Mouse (Mus musculus) right cerebral cortex, postnatal 4 days (tissue): ENCODE data around the gene Efr3b.
"Not testable (repeated sequence)": the region's sequence is repeated elsewhere in the genome, so short reads cannot be mapped to it uniquely, and the experiment has no call there.

Experiments
- DNase-seq: peaks from one replicate; pipeline ENCODE4 v3.0.0-alpha.2; 2022

Efr3b gene

GRCm38 (mm10) chr12:4029064-4029463 is 9.7 kb downstream of the Efr3b start:
- DNase-seq: no peak

DNA sequence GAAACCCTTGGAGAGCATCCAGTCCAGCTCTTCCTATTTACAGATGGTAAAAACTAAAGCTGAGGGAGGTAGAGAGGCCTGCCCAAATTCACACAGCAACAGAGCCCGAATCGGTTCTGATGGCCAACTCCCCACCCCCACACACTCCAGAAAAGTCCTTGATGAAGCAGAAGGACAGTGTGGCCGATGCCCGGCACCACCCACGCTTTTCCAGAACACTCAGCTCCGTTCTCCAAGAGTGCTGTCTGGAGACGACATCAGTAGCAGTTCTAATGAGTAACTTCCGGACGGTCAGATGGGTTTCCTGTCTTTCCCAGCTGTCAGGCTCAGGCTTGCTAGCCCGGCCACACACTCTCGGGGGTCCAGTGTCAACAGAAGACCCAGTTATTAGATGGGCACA is 10.2 kb downstream of the Efr3b start:
- no peak for DNase-seq

DNA sequence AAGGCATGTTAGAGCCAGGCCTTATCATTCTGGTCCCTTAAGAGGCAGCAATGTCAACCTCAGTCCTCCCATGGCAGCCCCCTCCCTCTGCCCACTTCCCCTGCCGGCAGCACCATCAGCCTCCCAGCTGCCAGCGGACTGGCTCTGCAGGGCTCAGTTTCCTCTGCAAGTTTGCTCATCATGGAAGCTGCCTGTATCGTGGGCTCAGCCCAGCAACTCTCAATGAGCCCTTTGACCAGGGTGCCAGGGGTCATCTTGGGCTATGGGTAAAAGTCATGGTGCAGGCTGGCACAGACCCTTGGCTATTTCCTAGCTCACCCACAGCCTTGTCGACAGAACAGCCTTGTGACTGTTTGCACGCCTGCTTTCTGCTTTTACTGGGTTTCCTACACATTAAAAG is 14.4 kb downstream of the Efr3b start:
- no peak for DNase-seq

DNA sequence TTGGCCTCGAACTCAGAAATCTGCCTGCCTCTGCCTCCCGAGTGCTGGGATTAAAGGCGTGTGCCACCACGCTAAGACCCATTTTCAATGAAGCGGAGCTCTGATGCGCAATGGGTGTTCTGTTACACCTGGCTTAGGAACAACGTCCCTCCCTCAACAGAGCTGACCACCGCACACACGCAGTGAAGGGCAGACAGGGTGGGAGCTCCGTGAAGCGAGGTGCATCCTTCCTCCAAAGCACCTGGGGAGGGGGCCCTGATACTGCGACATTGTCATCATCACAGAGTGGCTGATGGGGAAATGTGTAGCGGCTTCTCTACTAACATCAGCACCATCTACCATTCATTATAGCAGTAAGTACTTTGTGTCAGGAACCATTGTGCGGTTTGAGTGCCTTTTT is 15.2 kb downstream of the Efr3b start:
- no peak for DNase-seq

GRCm38 (mm10) chr12:4022845-4023244 is 15.9 kb downstream of the Efr3b start:
- DNase-seq: peak; percentile 51

DNA sequence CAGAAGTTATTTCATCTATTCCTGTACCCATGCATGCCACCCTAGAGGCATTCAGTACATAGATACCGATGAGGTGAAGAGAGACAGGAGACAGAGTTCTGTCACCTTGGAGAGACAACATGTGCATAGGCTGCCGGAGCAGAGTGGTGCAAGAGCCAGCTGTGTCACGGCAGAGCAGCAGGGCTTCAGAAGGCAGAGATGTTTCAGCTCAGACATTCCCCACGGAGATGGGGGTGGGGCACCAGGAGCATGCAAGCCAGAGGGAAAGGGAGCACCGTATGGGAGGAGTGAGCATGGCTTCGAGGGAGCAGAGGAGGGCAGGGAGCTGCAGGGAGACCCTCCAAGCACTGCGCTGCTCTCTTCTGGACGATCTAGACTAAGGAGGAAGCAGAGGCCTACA is 18.2 kb downstream of the Efr3b start:
- no peak for DNase-seq

DNA sequence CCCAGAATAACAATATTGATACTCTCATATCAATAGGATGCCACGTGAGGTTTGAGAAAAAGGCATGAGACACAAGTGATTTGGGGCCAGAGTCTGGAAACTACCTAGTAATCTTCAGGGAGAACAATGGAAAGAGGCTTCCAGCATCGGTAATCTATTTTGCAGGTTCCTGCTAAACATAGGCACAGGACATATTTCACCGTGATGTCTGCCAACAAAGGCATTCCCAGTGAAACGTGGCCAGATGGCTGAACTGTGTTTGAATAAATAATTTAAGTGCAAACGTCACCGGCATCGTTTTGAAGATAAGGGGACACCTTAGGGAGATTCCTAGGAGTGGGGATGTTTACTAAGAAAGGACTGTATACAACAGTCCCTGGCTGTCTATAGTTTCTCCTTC is 22.4 kb downstream of the Efr3b start:
- no peak for DNase-seq

DNA sequence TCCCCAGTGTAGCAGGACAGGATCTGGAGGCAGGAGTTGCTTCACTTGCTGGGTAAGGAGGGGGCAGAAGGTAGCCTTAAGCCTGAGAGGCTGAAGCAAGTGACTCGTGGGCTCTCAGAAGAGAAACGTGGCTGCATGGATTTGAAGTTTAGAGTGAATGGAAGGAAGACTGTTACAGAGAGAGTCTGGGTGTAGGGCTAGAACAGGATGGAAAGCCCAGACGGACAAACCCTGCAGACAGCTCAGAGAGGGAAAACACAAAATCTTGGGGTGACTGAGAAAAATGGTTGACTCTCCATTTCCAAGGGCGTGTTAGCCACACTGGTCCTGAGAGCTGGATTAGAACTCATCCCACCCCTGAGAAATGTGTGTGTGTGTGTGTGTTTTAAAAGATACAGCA is 23.0 kb downstream of the Efr3b start:
- no peak for DNase-seq

GRCm38 (mm10) chr12:4015255-4015654 is 23.5 kb downstream of the Efr3b start:
- no peak for DNase-seq

DNA sequence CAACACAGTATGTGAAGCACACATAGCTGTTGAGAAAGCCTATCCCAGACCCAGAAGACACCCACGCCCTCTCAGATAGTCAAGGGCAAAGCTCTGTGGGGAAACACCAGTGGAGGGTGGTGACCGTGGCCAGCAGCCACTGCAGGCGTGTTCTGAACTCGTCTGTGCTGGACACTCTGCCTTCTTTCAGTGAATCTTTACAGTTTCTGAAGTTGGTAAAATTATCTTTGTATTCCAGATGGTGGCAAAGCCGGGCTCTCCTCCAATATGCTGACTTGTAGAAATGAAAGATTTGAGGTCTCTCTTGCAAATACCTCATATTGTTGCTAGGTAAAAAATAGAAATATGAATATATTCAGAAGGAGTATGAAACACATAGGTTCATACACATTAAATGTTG is 27.0 kb downstream of the Efr3b start:
- peak; percentile 35 for DNase-seq

DNA sequence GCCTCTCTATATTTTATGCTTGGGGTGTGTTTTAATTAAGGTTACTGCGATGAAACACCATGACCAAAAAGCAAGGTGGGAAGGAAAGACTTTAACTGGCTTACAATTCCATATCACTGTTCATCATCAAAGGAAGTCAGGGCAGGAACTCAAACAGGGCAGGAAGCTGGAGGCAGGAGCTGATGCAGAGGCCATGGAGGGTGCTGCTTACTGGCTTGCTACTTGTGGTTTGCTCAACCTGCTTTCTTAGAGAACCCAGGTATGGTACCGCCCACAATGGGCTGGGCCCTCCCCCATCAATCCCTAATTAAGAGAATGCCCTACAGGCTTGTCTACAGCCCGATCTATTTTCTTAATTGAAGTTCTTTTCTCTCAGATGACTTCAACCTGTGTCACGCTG is 27.4 kb downstream of the Efr3b start:
- DNase-seq: no peak

DNA sequence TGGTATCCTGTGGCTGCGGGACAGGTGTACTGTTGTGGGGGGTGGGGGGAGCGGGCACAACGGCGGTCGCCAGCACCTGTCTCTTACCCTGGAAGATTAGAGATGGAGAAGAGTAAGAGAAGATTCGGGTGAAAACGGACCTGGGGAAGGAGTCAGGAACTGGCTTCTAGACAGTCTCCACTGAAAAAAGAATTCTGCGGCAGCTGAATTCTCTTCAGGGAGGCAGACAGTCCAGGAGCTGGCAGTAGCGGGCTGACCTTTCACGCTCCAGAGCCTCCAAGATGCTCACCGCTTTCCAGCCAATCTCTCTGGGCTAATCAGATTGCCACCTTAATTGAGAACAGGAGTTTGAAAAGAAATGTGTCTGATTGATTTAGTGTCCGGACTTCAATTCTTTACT is 30.0 kb downstream of the Efr3b start:
- DNase-seq: no peak

DNA sequence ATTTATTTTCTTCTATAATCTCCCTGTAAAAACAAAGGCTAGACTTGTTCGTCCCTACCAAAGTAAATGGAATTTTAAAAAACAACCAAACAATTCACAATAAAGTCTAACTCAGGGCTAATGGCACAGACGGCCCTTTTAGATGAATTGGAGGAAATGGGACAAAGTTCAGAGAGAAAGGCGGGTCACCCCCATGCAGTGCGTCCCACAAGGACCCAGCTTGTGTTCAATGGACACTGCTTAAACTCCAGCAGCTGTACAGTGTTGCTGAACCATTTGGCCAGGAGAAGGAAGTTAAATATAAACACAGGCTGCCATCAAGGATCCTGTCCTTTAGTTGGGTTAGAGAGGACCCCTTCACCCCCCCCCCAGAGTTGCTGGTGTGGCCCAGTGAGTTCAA is 30.9 kb downstream of the Efr3b start:
- DNase-seq: no peak

DNA sequence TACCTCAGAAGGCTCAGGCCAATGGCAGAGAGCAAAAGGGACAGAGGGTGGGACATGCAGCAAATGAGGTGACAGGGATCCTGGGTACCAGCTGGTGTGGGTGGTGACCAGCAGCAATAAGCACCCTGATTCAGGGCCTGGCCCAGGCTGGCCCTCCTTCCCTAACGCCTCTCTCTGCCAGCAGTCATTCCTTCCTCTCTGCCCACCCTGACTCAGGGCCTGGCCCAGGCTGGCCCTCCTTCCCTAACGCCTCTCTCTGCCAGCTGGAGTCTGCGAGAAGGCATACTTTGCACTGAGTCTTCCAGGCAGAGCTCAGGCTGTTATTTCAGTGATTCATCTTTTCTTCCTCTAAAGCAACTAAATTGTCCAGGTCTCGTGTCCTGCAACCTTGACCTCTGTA is 31.5 kb downstream of the Efr3b start:
- DNase-seq: no peak

DNA sequence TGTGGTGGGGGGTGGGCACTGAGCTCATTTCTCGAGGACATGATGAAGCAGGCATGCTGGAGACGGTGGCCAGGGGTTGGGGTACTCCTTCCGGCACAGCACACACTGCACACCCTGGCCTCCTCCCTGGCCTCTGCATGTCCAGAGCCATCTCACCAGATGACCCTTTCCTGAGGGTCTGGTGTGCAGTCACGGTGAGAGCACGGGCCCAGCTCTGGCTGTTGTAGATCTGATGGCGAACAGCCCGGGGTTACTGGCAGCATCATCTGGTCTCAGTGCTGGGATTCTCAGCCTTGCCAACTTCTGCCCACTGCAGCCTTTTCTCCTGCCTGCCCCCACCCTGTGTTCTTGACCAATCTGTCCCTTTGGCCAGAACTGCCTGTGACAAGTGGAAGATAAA is 32.6 kb downstream of the Efr3b start:
- DNase-seq: no peak

DNA sequence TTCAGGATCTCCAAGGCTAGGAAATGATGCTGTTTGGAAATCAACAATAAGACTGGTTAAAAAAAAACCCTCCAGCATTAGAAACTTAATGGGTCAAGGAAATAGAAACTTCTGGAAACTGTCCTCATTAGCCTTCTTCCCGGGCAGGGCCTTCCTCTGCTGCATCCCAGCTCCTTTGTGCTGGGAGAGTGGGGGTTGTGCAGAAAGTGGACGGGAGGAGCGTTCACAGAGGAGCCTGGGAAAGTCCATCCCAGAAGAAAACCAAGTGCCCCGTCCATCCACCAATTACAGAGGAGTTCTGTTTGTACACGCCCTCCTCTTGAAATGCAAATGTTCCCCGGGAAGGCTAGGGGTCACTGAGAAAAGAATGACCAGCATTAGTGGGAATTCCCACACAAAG is 34.1 kb downstream of the Efr3b start:
- DNase-seq: no peak

- DNase-seq: no peak
These were observed 38.3 kb downstream of the Efr3b start for GRCm38 (mm10) chr12:4000406-4000805.

DNA sequence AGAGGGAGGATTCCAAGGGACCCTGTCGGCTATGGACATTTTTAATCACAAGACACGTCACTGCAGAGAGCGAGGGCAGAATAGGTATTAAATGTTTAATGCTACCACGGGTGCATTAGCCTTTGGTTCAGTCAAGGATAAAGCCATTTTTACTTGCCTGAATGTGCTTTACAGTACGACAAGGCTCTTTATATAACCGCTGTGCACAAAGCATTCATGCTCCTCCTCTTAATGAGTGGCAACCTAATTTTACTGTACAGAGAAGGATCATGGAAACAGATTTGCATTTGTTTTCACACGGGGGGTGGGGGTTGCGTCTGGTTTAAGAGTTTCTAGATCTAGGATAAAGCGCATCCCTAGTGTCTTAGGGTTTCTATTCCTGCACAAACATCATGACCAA is 42.0 kb downstream of the Efr3b start:
- no peak for DNase-seq

- no peak for DNase-seq
These were observed 47.7 kb downstream of the Efr3b start for GRCm38 (mm10) chr12:3991047-3991446.

DNA sequence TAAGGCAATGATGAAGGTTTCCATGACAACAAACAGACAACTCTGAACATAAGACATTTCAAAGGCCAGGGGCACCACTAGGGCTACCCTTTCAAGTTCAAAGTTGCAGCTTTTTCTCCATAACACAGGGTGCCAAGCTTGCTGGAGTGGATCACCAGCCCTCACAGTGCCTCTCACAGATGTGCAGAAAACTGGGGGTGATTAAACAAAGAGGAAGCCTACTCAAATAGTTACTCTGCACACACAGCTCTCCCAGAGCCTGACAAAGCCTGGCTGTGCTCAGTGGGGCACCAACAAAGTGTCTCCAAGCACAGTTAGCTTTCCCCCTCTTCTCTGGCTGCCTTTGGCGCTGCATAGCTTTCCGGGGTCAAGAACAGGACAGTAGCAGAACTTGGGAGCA is 48.8 kb downstream of the Efr3b start:
- no peak for DNase-seq

GRCm38 (mm10) chr12:3984446-3984845 is 54.3 kb downstream of the Efr3b start:
- DNase-seq: no peak

DNA sequence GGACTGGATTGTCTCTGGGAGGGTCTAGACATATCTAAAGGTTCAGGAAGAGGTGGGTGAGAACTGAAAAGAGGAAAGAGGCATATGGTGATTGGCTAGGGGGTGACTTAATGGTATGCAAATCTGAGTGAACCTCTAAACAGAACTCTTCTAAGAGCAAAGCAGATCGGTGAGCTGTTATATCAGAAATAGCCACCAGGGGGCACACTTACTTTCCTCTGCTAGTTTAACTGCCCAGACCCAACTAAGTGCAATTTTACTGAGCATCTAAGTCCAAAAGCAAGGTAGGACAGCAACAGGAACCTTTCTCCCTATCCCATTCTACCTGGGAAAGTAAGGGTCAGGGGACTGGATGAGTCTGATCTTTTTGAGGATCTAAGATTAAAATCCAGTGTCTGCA is 55.0 kb downstream of the Efr3b start:
- peak; percentile 92 for DNase-seq

- DNase-seq: peak; percentile 50
These were observed 56.5 kb downstream of the Efr3b start for GRCm38 (mm10) chr12:3982257-3982656.

- DNase-seq: peak; percentile 66
These were observed 57.2 kb downstream of the Efr3b start for GRCm38 (mm10) chr12:3981350-3982131.

DNA sequence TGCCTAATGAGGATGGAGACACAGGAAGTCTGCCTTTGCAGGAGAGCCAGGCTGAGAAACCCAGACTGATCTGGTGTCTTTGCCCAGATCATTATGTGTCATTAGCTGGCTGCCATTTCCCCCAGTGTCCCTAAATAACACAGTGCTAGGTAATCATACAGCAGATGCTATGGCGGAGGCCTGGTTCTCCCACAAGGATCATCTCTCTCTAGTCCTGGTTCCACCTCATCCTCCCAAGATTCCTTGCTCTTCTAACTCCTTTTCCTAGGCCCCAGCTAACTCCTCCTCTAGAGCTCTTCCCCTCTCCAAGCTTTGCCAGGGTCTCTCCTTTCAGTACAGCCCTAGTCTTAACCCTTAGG is 57.7 kb downstream of the Efr3b start:
- no peak for DNase-seq

DNA sequence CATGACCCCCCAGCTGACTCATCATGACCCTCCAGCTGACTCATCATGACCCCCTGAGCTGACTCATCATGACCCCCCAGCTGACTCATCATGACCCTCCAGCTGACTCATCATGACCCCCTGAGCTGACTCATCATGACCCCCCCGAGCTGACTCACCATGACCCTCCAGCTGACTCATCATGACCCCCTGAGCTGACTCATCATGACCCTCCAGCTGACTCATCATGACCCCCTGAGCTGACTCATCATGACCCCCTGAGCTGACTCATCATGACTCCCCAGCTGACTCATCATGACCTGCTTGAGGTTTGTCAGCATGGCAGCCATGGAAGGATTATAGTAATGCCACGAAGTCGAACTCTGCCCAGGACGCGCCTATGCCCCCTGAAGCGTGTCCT is 65.5 kb downstream of the Efr3b start:
- not testable (repeated sequence) for DNase-seq
